Comparison of ENCODE assay signal across 16 mouse cellular contexts in the genomic region with DNA sequence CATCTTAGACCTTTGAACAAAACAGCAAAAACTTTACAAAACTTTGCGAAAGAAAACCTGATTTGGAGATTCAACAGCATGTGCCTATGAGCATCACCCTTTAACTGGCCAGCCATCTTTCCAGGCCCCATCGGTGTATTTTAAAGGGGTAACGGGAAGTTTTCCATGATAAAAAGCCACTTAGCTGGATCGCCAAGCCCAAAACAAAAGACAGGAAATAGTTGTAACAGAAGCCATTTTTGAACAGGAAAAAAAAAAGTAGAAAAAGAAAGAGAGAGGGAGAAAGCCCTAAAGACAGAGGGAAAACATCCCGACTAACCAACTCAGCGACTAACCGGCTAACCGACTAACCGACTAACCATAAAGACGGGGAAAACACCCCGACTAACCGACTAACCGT.
"Had no signal": no experiment of that assay in that cellular context is flagged by ENCODE, and none has a peak within 500 bp of the region (broad histone marks: within the 10 kb centered on the region; RNA-seq: fewer than 3 reads in every experiment).

No protein-coding gene starts in this region.

- H3K4me3 ChIP-seq: lung, embryonic 15.5 days; megakaryocyte, embryonic 14.5 days; midbrain, embryonic 13.5 days; midbrain, embryonic 15.5 days; neural tube, embryonic 12.5 days; stomach, embryonic 15.5 days had no signal

- ATAC-seq: lung, postnatal 0 days; midbrain, embryonic 13.5 days; midbrain, embryonic 15.5 days had no signal

- H3K27ac ChIP-seq: lung, embryonic 15.5 days; macrophage; midbrain, embryonic 13.5 days; midbrain, embryonic 15.5 days; neural tube, embryonic 12.5 days; stomach, embryonic 15.5 days had no signal

- H3K4me2 ChIP-seq: lung, embryonic 15.5 days; midbrain, embryonic 11.5 days; midbrain, embryonic 13.5 days; midbrain, embryonic 15.5 days; neural tube, embryonic 12.5 days; stomach, embryonic 15.5 days had no signal

- H3K27me3 ChIP-seq: lung, embryonic 15.5 days; midbrain, embryonic 13.5 days; midbrain, embryonic 15.5 days; neural tube, embryonic 12.5 days; stomach, embryonic 15.5 days had no signal

- DNase-seq: lung, adult 2 months; lung, postnatal 14 days; lung, postnatal 36 days; right cerebral cortex, postnatal 14 days; thymus, adult 18-20 months; thymus, postnatal 14 days; thymus, postnatal 36 days had no signal

- H3K9ac ChIP-seq: lung, embryonic 15.5 days; midbrain, embryonic 13.5 days; midbrain, embryonic 15.5 days; neural tube, embryonic 12.5 days; stomach, embryonic 15.5 days had no signal

- H3K4me1 ChIP-seq: megakaryocyte, embryonic 14.5 days had no signal

- H3K36me3 ChIP-seq: lung, embryonic 15.5 days; midbrain, embryonic 13.5 days; midbrain, embryonic 15.5 days; neural tube, embryonic 12.5 days; stomach, embryonic 15.5 days had no signal

- H3K9me3 ChIP-seq: lung, embryonic 15.5 days; midbrain, embryonic 13.5 days; midbrain, embryonic 15.5 days; neural tube, embryonic 12.5 days; stomach, embryonic 15.5 days had no signal
